Mouse (Mus musculus): ENCODE results near the gene Gm10842. TPM values are rescaled to one million over a fixed set of nuclear protein-coding genes. Genes with fewer than 3 reads are reported as not detected.

The Gm10842 gene
- polyA plus RNA-seq, 1 experiment from 2014 or later, result not detected

- no peak overlapping the region for H3K9ac ChIP-seq
- no peaks in the 10 kb centered on the region for H3K9me3 ChIP-seq
- no peak overlapping the region for H3K27ac ChIP-seq
- no peaks in the 10 kb centered on the region for H3K4me1 ChIP-seq (replicated peaks)
- H3K27me3 ChIP-seq, result no peaks in the 10 kb centered on the region
- peaks cover 30% of the 10 kb centered on the region for H3K36me3 ChIP-seq
- no peak overlapping the region for H3K4me3 ChIP-seq
- no peak for ATAC-seq (ENCODE audit: low FRiP score)
- no peak overlapping the region for H3K4me2 ChIP-seq
Observed at GRCm38 (mm10) chr11:105143564-105143963, 3.1 kb upstream of the Gm10842 start.

GRCm38 (mm10) chr11:105144084-105144483 lies 2.6 kb upstream of the Gm10842 start:
- 86% methylated on average over 3 of the region's 3 CpGs for WGBS
- no peak overlapping the region for H3K4me2 ChIP-seq
- no peaks in the 10 kb centered on the region for H3K4me1 ChIP-seq (replicated peaks)
- no peaks in the 10 kb centered on the region for H3K9me3 ChIP-seq
- H3K9ac ChIP-seq, result no peak overlapping the region
- H3K27me3 ChIP-seq, result no peaks in the 10 kb centered on the region
- no peak overlapping the region for H3K4me3 ChIP-seq
- no peak for ATAC-seq (ENCODE audit: low FRiP score)
- no peak overlapping the region for H3K27ac ChIP-seq
- peaks cover 24% of the 10 kb centered on the region for H3K36me3 ChIP-seq

GRCm38 (mm10) chr11:105144508-105145210 lies 2.0 kb upstream of the Gm10842 start:
- Histone ChIP-seq H3K9ac (no peak overlapping the region), H3K4me1 (replicated peaks) (no peaks in the 10 kb centered on the region), H3K9me3 (no peaks in the 10 kb centered on the region), H3K4me2 (no peak overlapping the region), H3K27me3 (no peaks in the 10 kb centered on the region), H3K27ac (no peak overlapping the region), H3K36me3 (peaks cover 19% of the 10 kb centered on the region), H3K4me3 (no peak overlapping the region)
- 88% methylated on average over 11 of the region's 11 CpGs for WGBS
- no peak for ATAC-seq (ENCODE audit: low FRiP score)

- Histone ChIP-seq H3K36me3 (peaks cover 13% of the 10 kb centered on the region), H3K4me2 (no peak overlapping the region), H3K27me3 (no peaks in the 10 kb centered on the region), H3K27ac (no peak overlapping the region), H3K4me1 (replicated peaks) (no peaks in the 10 kb centered on the region), H3K9ac (no peak overlapping the region), H3K4me3 (no peak overlapping the region), H3K9me3 (no peaks in the 10 kb centered on the region)
- WGBS, result 82% methylated on average over 10 of the region's 10 CpGs
- ATAC-seq (ENCODE audit: low FRiP score), result no peak
Observed at GRCm38 (mm10) chr11:105145211-105145610, 1.5 kb upstream of the Gm10842 start.

GRCm38 (mm10) chr11:105149353-105149752 lies 2.7 kb downstream of the Gm10842 start:
- H3K36me3 ChIP-seq, result no peaks in the 10 kb centered on the region
- H3K9me3 ChIP-seq, result no peaks in the 10 kb centered on the region

GRCm38 (mm10) chr11:105149766-105150165 lies 3.1 kb downstream of the Gm10842 start:
- Histone ChIP-seq H3K4me1 (replicated peaks) (peaks cover 25% of the 10 kb centered on the region), H3K9me3 (no peaks in the 10 kb centered on the region), H3K27me3 (no peaks in the 10 kb centered on the region), H3K27ac (no peak overlapping the region), H3K4me3 (no peak overlapping the region), H3K9ac (no peak overlapping the region), H3K4me2 (no peak overlapping the region), H3K36me3 (no peaks in the 10 kb centered on the region)
- 86% methylated on average over 1 of the region's 1 CpGs for WGBS
- ATAC-seq (ENCODE audit: low FRiP score), result no peak

More at GRCm38 (mm10) chr11:105149353-105149752, 2.7 kb downstream of the Gm10842 start:
- Histone ChIP-seq H3K4me2 (no peak overlapping the region), H3K27ac (no peak overlapping the region), H3K4me1 (replicated peaks) (peaks cover 25% of the 10 kb centered on the region), H3K4me3 (no peak overlapping the region), H3K9ac (no peak overlapping the region), H3K27me3 (no peaks in the 10 kb centered on the region)
- ATAC-seq (ENCODE audit: low FRiP score), result no peak
- 90% methylated on average over 3 of the region's 3 CpGs for WGBS

GRCm38 (mm10) chr11:105150691-105151090 lies 4.0 kb downstream of the Gm10842 start:
- no peak overlapping the region for H3K9ac ChIP-seq
- no peak overlapping the region for H3K27ac ChIP-seq
- no peak overlapping the region for H3K4me3 ChIP-seq
- WGBS, result 62% methylated on average over 4 of the region's 4 CpGs
- H3K4me2 ChIP-seq, result no peak overlapping the region
- H3K27me3 ChIP-seq, result no peaks in the 10 kb centered on the region
- H3K9me3 ChIP-seq, result no peaks in the 10 kb centered on the region
- peaks cover 25% of the 10 kb centered on the region for H3K4me1 ChIP-seq (replicated peaks)
- ATAC-seq (ENCODE audit: low FRiP score), result no peak
- H3K36me3 ChIP-seq, result no peaks in the 10 kb centered on the region

GRCm38 (mm10) chr11:105151226-105152016 lies 4.7 kb downstream of the Gm10842 start:
- peak; percentile 59; the same call in 1 of the 2 replicates for ATAC-seq (ENCODE audit: low FRiP score)
- Histone ChIP-seq H3K4me3 (no peak overlapping the region), H3K27me3 (no peaks in the 10 kb centered on the region), H3K4me1 (replicated peaks) (peaks cover 25% of the 10 kb centered on the region), H3K4me2 (peak overlapping the region; percentile 29), H3K9ac (no peak overlapping the region), H3K36me3 (no peaks in the 10 kb centered on the region), H3K9me3 (no peaks in the 10 kb centered on the region), H3K27ac (no peak overlapping the region)
- WGBS, result 33% methylated on average over 18 of the region's 19 CpGs

- no peak for ATAC-seq (ENCODE audit: low FRiP score)
- H3K4me2 ChIP-seq, result peak overlapping the region; percentile 29
- WGBS, result 100% methylated on average over 1 of the region's 4 CpGs
Observed at GRCm38 (mm10) chr11:105152017-105152300, 5.3 kb downstream of the Gm10842 start.

GRCm38 (mm10) chr11:105152357-105152899 lies 5.7 kb downstream of the Gm10842 start:
- Histone ChIP-seq H3K9me3 (no peaks in the 10 kb centered on the region), H3K27ac (no peak overlapping the region), H3K36me3 (no peaks in the 10 kb centered on the region), H3K4me1 (replicated peaks) (peaks cover 25% of the 10 kb centered on the region), H3K4me3 (no peak overlapping the region), H3K4me2 (no peak overlapping the region), H3K9ac (no peak overlapping the region), H3K27me3 (no peaks in the 10 kb centered on the region)
- WGBS, result 82% methylated on average over 11 of the region's 11 CpGs
- no peak for ATAC-seq (ENCODE audit: low FRiP score)

More at GRCm38 (mm10) chr11:105152017-105152300, 5.3 kb downstream of the Gm10842 start:
- Histone ChIP-seq H3K36me3 (no peaks in the 10 kb centered on the region), H3K4me1 (replicated peaks) (peaks cover 25% of the 10 kb centered on the region), H3K9ac (no peak overlapping the region), H3K4me3 (no peak overlapping the region), H3K27ac (no peak overlapping the region), H3K27me3 (no peaks in the 10 kb centered on the region), H3K9me3 (no peaks in the 10 kb centered on the region)

GRCm38 (mm10) chr11:105153068-105153833 lies 6.6 kb downstream of the Gm10842 start:
- Histone ChIP-seq H3K4me2 (no peak overlapping the region), H3K4me3 (no peak overlapping the region), H3K27ac (no peak overlapping the region), H3K9me3 (no peaks in the 10 kb centered on the region), H3K36me3 (no peaks in the 10 kb centered on the region), H3K9ac (no peak overlapping the region), H3K4me1 (replicated peaks) (peaks cover 25% of the 10 kb centered on the region), H3K27me3 (no peaks in the 10 kb centered on the region)
- peak; percentile 87 for ATAC-seq (ENCODE audit: low FRiP score)
- WGBS, result 25% methylated on average over 12 of the region's 12 CpGs

GRCm38 (mm10) chr11:105155915-105156314 lies 9.2 kb downstream of the Gm10842 start:
- no peaks in the 10 kb centered on the region for H3K27me3 ChIP-seq
- H3K9me3 ChIP-seq, result no peaks in the 10 kb centered on the region
- peaks cover 25% of the 10 kb centered on the region for H3K4me1 ChIP-seq (replicated peaks)
- H3K4me3 ChIP-seq, result no peak overlapping the region
- ATAC-seq (ENCODE audit: low FRiP score), result no peak
- no peaks in the 10 kb centered on the region for H3K36me3 ChIP-seq
- no peak overlapping the region for H3K9ac ChIP-seq
- no peak overlapping the region for H3K27ac ChIP-seq
- no peak overlapping the region for H3K4me2 ChIP-seq
- 84% methylated on average over 4 of the region's 4 CpGs for WGBS

All from hindbrain, embryonic 13.5 days (tissue).